Mouse (Mus musculus) midbrain, embryonic 14.5 days (tissue): ENCODE measurements at regions not wholly inside any gene's neighbourhood (a gene's known extent, or its start where the extent isn't known, plus 50 kb on each side); places are given as distances from the start of the nearest gene placed in this dataset.

Experiments
- ATAC-seq: fragments of 200-750 bp; cut with Nextera tagmentation; 2 replicates; pipeline ENCODE4 v1.8.0; 2017; ENCODE audit warnings: moderate number of reproducible peaks, moderate library complexity; ENCODE audit not compliant: low FRiP score, low TSS enrichment
- DNase-seq: peaks from one replicate; pipeline ENCODE4 v3.0.0-alpha.2; 2015
- H3K27ac ChIP-seq: fragments of 300-500 bp; sonication (generic); replicated peaks from 2 replicates; pipeline ENCODE4 v1.5.1; 2014; ENCODE audit warnings: mild to moderate bottlenecking, low read depth, low read length, moderate library complexity
- H3K27me3 ChIP-seq: fragments of 300-500 bp; sonication (generic); 2 replicates; pipeline ENCODE4 v1.6.1; 2014; ENCODE audit warnings: low read length, control low read depth, mixed read lengths; ENCODE audit not compliant: control insufficient read depth, insufficient read depth
- H3K36me3 ChIP-seq: fragments of 300-500 bp; sonication (generic); 2 replicates; pipeline ENCODE4 v1.6.1; 2014; ENCODE audit warnings: low read length, control low read depth; ENCODE audit not compliant: control insufficient read depth, insufficient read depth
- H3K4me1 ChIP-seq: fragments of 300-500 bp; sonication (generic); 2 replicates; pipeline ENCODE4 v1.6.1; 2014; ENCODE audit warnings: mild to moderate bottlenecking, antibody characterized with exemption, low read length, control low read depth; ENCODE audit not compliant: control insufficient read depth, insufficient read depth
- H3K4me2 ChIP-seq: fragments of 300-500 bp; sonication (generic); 2 replicates; pipeline ENCODE4 v1.6.1; 2014; ENCODE audit warnings: mild to moderate bottlenecking, low read length, moderate library complexity
- H3K4me3 ChIP-seq: fragments of 300-500 bp; sonication (generic); replicated peaks from 2 replicates; pipeline ENCODE4 v1.5.1; 2014; ENCODE audit warnings: low read depth, low read length
- H3K9ac ChIP-seq: fragments of 300-500 bp; sonication (generic); replicated peaks from 2 replicates; pipeline ENCODE4 v1.6.1; 2014; ENCODE audit warnings: mild to moderate bottlenecking, low read length, moderate library complexity
- H3K9me3 ChIP-seq: fragments of 300-500 bp; sonication (generic); 2 replicates; pipeline ENCODE4 v1.6.1; 2016; ENCODE audit warnings: low read length, control low read depth, mixed read lengths; ENCODE audit not compliant: control insufficient read depth
- WGBS: fragments of 180-500 bp; shearing (Covaris S2); extraction: QIAGEN DNeasy Blood & Tissue Kit; methylation state at CpG from one replicate; pipeline ENCODE4 v1.1.7; 2014; 5-methylcytosine and 5-hydroxymethylcytosine counted together

- Histone ChIP-seq H3K9me3 (no peaks in the 10 kb centered on the region), H3K9ac (no peak overlapping the region), H3K36me3 (no peaks in the 10 kb centered on the region), H3K27ac (no peak overlapping the region), H3K4me3 (no peak overlapping the region), H3K4me1 (no peaks in the 10 kb centered on the region), H3K4me2 (no peak overlapping the region), H3K27me3 (no peaks in the 10 kb centered on the region)
- no peak for ATAC-seq
- no peak for DNase-seq
- 68% methylated on average over 6 of the region's 6 CpGs for WGBS
Observed at GRCm38 (mm10) chr16:70740046-70740445, 426.3 kb downstream of the Gbe1 start.

- no peak overlapping the region for H3K4me3 ChIP-seq
- ATAC-seq: no peak
- H3K27me3 ChIP-seq: no peaks in the 10 kb centered on the region
Observed at GRCm38 (mm10) chr16:70754228-70754627, 440.5 kb downstream of the Gbe1 start.

GRCm38 (mm10) chr16:70798061-70798460 is 484.3 kb downstream of the Gbe1 start:
- 74% methylated on average over 4 of the region's 4 CpGs for WGBS
- Histone ChIP-seq H3K36me3 (no peaks in the 10 kb centered on the region), H3K4me2 (no peak overlapping the region), H3K27ac (no peak overlapping the region), H3K9me3 (no peaks in the 10 kb centered on the region), H3K4me1 (no peaks in the 10 kb centered on the region), H3K9ac (no peak overlapping the region), H3K4me3 (no peak overlapping the region), H3K27me3 (no peaks in the 10 kb centered on the region)
- no peak for DNase-seq
- no peak for ATAC-seq

More at GRCm38 (mm10) chr16:70754228-70754627, 440.5 kb downstream of the Gbe1 start:
- Histone ChIP-seq H3K4me2 (no peak overlapping the region), H3K4me1 (no peaks in the 10 kb centered on the region), H3K9me3 (no peaks in the 10 kb centered on the region), H3K9ac (no peak overlapping the region), H3K27ac (no peak overlapping the region), H3K36me3 (no peaks in the 10 kb centered on the region)
- no peak for DNase-seq

- no peak overlapping the region for H3K4me2 ChIP-seq
- H3K4me1 ChIP-seq: no peaks in the 10 kb centered on the region
- DNase-seq (no peak), ATAC-seq (no peak)
- H3K27ac ChIP-seq: no peak overlapping the region
- H3K27me3 ChIP-seq: no peaks in the 10 kb centered on the region
- H3K36me3 ChIP-seq: no peaks in the 10 kb centered on the region
- no peak overlapping the region for H3K4me3 ChIP-seq
- no peaks in the 10 kb centered on the region for H3K9me3 ChIP-seq
- no peak overlapping the region for H3K9ac ChIP-seq
- 93% methylated on average over 2 of the region's 2 CpGs for WGBS
Observed at GRCm38 (mm10) chr16:70803549-70803948, 489.8 kb downstream of the Gbe1 start.

- Histone ChIP-seq H3K36me3 (no peaks in the 10 kb centered on the region), H3K9me3 (no peaks in the 10 kb centered on the region), H3K4me2 (no peak overlapping the region), H3K4me3 (no peak overlapping the region), H3K27me3 (no peaks in the 10 kb centered on the region), H3K4me1 (no peaks in the 10 kb centered on the region), H3K27ac (no peak overlapping the region), H3K9ac (no peak overlapping the region)
- ATAC-seq (no peak), DNase-seq (no peak)
- WGBS: 94% methylated on average over 10 of the region's 10 CpGs
Observed at GRCm38 (mm10) chr16:70825910-70826309, 512.2 kb downstream of the Gbe1 start.

- H3K36me3 ChIP-seq: no peaks in the 10 kb centered on the region
- no peak overlapping the region for H3K27ac ChIP-seq
- H3K4me2 ChIP-seq: no peak overlapping the region
- H3K27me3 ChIP-seq: no peaks in the 10 kb centered on the region
- H3K4me1 ChIP-seq: no peaks in the 10 kb centered on the region
- H3K9ac ChIP-seq: no peak overlapping the region
- no peak for DNase-seq
- no peaks in the 10 kb centered on the region for H3K9me3 ChIP-seq
- 85% methylated on average over 8 of the region's 8 CpGs for WGBS
- no peak overlapping the region for H3K4me3 ChIP-seq
- no peak for ATAC-seq
Observed at GRCm38 (mm10) chr16:70835006-70835405, 521.3 kb downstream of the Gbe1 start.

- no peak overlapping the region for H3K9ac ChIP-seq
- H3K4me1 ChIP-seq: no peaks in the 10 kb centered on the region
- H3K9me3 ChIP-seq: no peaks in the 10 kb centered on the region
Observed at GRCm38 (mm10) chr16:70838139-70838538, 524.4 kb downstream of the Gbe1 start.

GRCm38 (mm10) chr16:70868241-70868640 is 554.5 kb downstream of the Gbe1 start:
- Histone ChIP-seq H3K36me3 (no peaks in the 10 kb centered on the region), H3K27me3 (no peaks in the 10 kb centered on the region), H3K4me1 (no peaks in the 10 kb centered on the region), H3K9ac (no peak overlapping the region), H3K4me2 (no peak overlapping the region), H3K27ac (no peak overlapping the region), H3K4me3 (no peak overlapping the region), H3K9me3 (no peaks in the 10 kb centered on the region)
- peak; percentile 82 for DNase-seq
- no peak for ATAC-seq
- 67% methylated on average over 2 of the region's 2 CpGs for WGBS

More at GRCm38 (mm10) chr16:70838139-70838538, 524.4 kb downstream of the Gbe1 start:
- peak; percentile 50 for DNase-seq
- Histone ChIP-seq H3K27ac (no peak overlapping the region), H3K27me3 (no peaks in the 10 kb centered on the region), H3K36me3 (no peaks in the 10 kb centered on the region), H3K4me3 (no peak overlapping the region), H3K4me2 (no peak overlapping the region)
- WGBS: 86% methylated on average over 1 of the region's 1 CpGs
- no peak for ATAC-seq

GRCm38 (mm10) chr16:70869205-70869604 is 555.5 kb downstream of the Gbe1 start:
- Histone ChIP-seq H3K27ac (no peak overlapping the region), H3K9me3 (no peaks in the 10 kb centered on the region), H3K36me3 (no peaks in the 10 kb centered on the region), H3K4me1 (no peaks in the 10 kb centered on the region), H3K9ac (no peak overlapping the region), H3K27me3 (no peaks in the 10 kb centered on the region), H3K4me3 (no peak overlapping the region), H3K4me2 (no peak overlapping the region)
- DNase-seq: peak; percentile 25
- WGBS: 49% methylated on average over 4 of the region's 4 CpGs
- ATAC-seq: no peak
